Mouse (Mus musculus) neural tube, embryonic 14.5 days (tissue): ENCODE measurements around the gene Clybl. TPM values are rescaled to one million over a fixed set of nuclear protein-coding genes. Genes with fewer than 3 reads are reported as not detected.
A peak's percentile ranks its signal among the peaks of the same experiment; 100 is the strongest.

Source experiments
- ATAC-seq: fragments of 200-750 bp; cut with Nextera tagmentation; 2 replicates; pipeline ENCODE4 v1.8.0; 2017; ENCODE audit warnings: low read depth, mild to moderate bottlenecking, moderate TSS enrichment, moderate library complexity
- H3K27ac ChIP-seq: fragments of 300-500 bp; sonication (generic); 2 replicates; pipeline ENCODE4 v1.5.1; 2014; ENCODE audit warnings: low read depth, mild to moderate bottlenecking, control low read depth, low read length, moderate library complexity, mixed read lengths
- H3K27me3 ChIP-seq: fragments of 300-500 bp; sonication (generic); 2 replicates; pipeline ENCODE4 v1.6.1; 2014; ENCODE audit warnings: low read length; ENCODE audit not compliant: control insufficient read depth, insufficient read depth
- H3K36me3 ChIP-seq: fragments of 300-500 bp; sonication (generic); 2 replicates; pipeline ENCODE4 v1.6.1; 2014; ENCODE audit warnings: low read length, mixed read lengths; ENCODE audit not compliant: control insufficient read depth, insufficient read depth
- H3K4me1 ChIP-seq: fragments of 300-500 bp; sonication (generic); 2 replicates; pipeline ENCODE4 v1.6.1; 2014; ENCODE audit warnings: low read length; ENCODE audit not compliant: control insufficient read depth, insufficient read depth
- H3K4me2 ChIP-seq: fragments of 300-500 bp; sonication (generic); 2 replicates; pipeline ENCODE4 v1.6.1; 2014; ENCODE audit warnings: mild to moderate bottlenecking, low read depth, low read length, control low read depth
- H3K4me3 ChIP-seq: fragments of 300-500 bp; sonication (generic); 2 replicates; pipeline ENCODE4 v1.5.1; 2014; ENCODE audit warnings: low read depth, low read length, control low read depth, mixed read lengths
- H3K9ac ChIP-seq: fragments of 300-500 bp; sonication (generic); replicated peaks from 2 replicates; pipeline ENCODE4 v1.6.1; 2014; ENCODE audit warnings: low read depth, mild to moderate bottlenecking, control low read depth, low read length, mixed read lengths
- H3K9me3 ChIP-seq: fragments of 300-500 bp; sonication (generic); 2 replicates; pipeline ENCODE4 v1.6.1; 2016; ENCODE audit warnings: low read length; ENCODE audit not compliant: control insufficient read depth
- WGBS: fragments of 180-500 bp; shearing (Covaris S2); extraction: QIAGEN DNeasy Blood & Tissue Kit; methylation state at CpG from one replicate; pipeline ENCODE4 v1.1.7; 2014; 5-methylcytosine and 5-hydroxymethylcytosine counted together
- polyA plus RNA-seq: library from polyadenylated mRNA; unstranded; fragments of >200 nt; fragmentation: Nextera tagmentation; extraction: Ambion mirVana; gene quantifications from 2 replicates; pipeline ENCODE4 v1.2.1, GENCODE M21; 2014

Clybl gene
- polyA plus RNA-seq, 1 experiment from 2014 or later, result 9.1 TPM

DNA sequence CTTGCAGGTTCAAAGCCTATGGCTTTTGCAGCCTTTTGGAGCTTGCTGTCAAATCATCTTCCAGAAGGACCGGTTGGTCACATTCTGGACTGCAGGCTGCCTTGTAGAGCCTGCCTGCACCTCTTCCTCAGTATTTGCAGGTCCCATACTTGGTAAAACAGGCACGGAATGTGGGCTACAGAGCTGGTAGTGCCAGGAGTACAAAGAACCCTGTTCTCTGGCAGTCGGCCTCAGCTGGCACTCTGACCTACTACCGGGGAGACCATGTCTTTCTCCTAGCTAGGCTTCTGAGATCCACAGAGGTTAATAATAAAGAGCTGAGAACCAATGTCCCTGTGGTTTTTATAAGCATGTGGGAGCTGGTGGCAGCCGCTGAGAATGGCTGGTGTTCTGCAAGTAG lies 8.4 kb downstream of the Clybl start:
- ATAC-seq, result no peak
- H3K4me1 ChIP-seq, result no peaks in the 10 kb centered on the region
- 75% methylated on average over 5 of the region's 5 CpGs for WGBS

GRCm38 (mm10) chr14:122190527-122190926 lies 9.0 kb downstream of the Clybl start:
- ATAC-seq, result no peak
- no peak overlapping the region for H3K4me3 ChIP-seq
- 27% methylated on average over 2 of the region's 2 CpGs for WGBS
- no peak overlapping the region for H3K4me2 ChIP-seq
- no peak overlapping the region for H3K9ac ChIP-seq
- H3K27me3 ChIP-seq, result 0 out of 2 replicates have a peak, but pooled peaks cover 2% of the 10 kb centered on the region
- no peaks in the 10 kb centered on the region for H3K9me3 ChIP-seq
- no peaks in the 10 kb centered on the region for H3K36me3 ChIP-seq
- H3K27ac ChIP-seq, result no peak overlapping the region
- H3K4me1 ChIP-seq, result no peaks in the 10 kb centered on the region

More for the DNA sequence above, 8.4 kb downstream of the Clybl start:
- H3K36me3 ChIP-seq, result no peaks in the 10 kb centered on the region
- H3K9me3 ChIP-seq, result no peaks in the 10 kb centered on the region
- H3K4me3 ChIP-seq, result no peak overlapping the region
- H3K9ac ChIP-seq, result no peak overlapping the region
- 0 out of 2 replicates have a peak, but pooled peaks cover 2% of the 10 kb centered on the region for H3K27me3 ChIP-seq
- no peak overlapping the region for H3K27ac ChIP-seq
- H3K4me2 ChIP-seq, result no peak overlapping the region

DNA sequence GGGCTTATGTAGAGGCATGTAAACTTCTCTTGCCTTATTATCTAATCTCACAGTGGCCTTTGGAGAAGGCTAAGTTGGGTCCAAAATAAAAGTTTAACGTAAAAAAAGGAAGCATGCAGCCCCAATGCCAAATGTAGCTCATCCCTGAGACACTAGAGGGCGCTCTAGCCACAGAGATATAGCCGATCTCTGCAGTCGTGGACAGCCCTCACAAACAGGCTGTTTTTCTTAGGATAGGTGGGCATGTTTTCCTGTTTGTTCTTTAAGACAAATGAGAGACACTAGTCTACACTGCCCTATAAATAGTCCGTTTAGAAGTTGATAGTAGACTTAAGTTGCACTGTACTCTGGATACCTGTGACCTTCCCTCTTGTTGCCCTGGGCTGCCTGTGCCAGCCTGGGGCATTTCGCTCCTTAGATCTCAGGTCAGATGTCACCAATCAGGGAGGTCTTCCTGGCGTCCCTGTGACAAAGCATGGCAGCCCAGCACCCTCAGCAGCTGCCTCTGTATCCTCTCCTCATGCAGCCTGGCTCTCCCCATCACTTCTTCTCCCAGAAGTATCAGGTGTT lies 9.5 kb downstream of the Clybl start:
- ATAC-seq, result peak; percentile 72; the same call in 1 of the 2 replicates
- Histone ChIP-seq H3K36me3 (no peaks in the 10 kb centered on the region), H3K9me3 (no peaks in the 10 kb centered on the region), H3K27me3 (0 out of 2 replicates have a peak, but pooled peaks cover 2% of the 10 kb centered on the region), H3K4me3 (no peak overlapping the region), H3K9ac (no peak overlapping the region), H3K4me2 (no peak overlapping the region), H3K27ac (no peak overlapping the region), H3K4me1 (no peaks in the 10 kb centered on the region)
- 17% methylated on average over 7 of the region's 7 CpGs for WGBS

DNA sequence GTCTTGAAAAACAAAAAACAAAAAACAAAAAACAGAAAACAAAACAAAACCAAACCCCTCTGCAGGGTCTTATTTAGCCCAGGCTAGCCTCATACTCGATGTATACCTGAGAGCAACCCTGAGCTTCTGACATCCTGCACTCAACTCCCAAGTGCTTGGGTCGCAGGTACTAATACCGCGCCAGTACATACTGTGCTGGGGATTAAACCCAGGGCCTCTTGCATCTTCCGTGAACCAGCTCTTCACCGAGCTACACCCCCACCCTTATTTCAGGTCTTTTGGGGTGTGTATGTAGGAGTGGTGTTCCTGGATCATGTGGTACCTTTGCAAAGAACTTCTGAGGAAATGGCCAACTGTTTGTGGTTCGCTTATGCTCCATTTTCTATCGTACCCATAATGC lies 13.1 kb downstream of the Clybl start:
- Histone ChIP-seq H3K9ac (no peak overlapping the region), H3K4me3 (no peak overlapping the region), H3K36me3 (no peaks in the 10 kb centered on the region), H3K4me1 (no peaks in the 10 kb centered on the region), H3K27ac (no peak overlapping the region), H3K9me3 (no peaks in the 10 kb centered on the region), H3K27me3 (0 out of 2 replicates have a peak, but pooled peaks cover 2% of the 10 kb centered on the region), H3K4me2 (no peak overlapping the region)
- 97% methylated on average over 8 of the region's 8 CpGs for WGBS
- ATAC-seq, result no peak

GRCm38 (mm10) chr14:122196851-122197250 lies 15.3 kb downstream of the Clybl start:
- Histone ChIP-seq H3K36me3 (no peaks in the 10 kb centered on the region), H3K27me3 (no peaks in the 10 kb centered on the region), H3K9ac (no peak overlapping the region), H3K4me3 (no peak overlapping the region), H3K4me1 (no peaks in the 10 kb centered on the region), H3K27ac (no peak overlapping the region), H3K4me2 (no peak overlapping the region), H3K9me3 (no peaks in the 10 kb centered on the region)
- 87% methylated on average over 6 of the region's 6 CpGs for WGBS
- ATAC-seq, result no peak

- H3K4me3 ChIP-seq, result no peak overlapping the region
- H3K27ac ChIP-seq, result no peak overlapping the region
- H3K9me3 ChIP-seq, result no peaks in the 10 kb centered on the region
- no peak overlapping the region for H3K9ac ChIP-seq
- H3K4me1 ChIP-seq, result no peaks in the 10 kb centered on the region
- H3K36me3 ChIP-seq, result no peaks in the 10 kb centered on the region
- WGBS, result 86% methylated on average over 14 of the region's 14 CpGs
- no peak overlapping the region for H3K4me2 ChIP-seq
- H3K27me3 ChIP-seq, result no peaks in the 10 kb centered on the region
- ATAC-seq, result no peak
Observed at GRCm38 (mm10) chr14:122200247-122200885, 18.9 kb downstream of the Clybl start.

DNA sequence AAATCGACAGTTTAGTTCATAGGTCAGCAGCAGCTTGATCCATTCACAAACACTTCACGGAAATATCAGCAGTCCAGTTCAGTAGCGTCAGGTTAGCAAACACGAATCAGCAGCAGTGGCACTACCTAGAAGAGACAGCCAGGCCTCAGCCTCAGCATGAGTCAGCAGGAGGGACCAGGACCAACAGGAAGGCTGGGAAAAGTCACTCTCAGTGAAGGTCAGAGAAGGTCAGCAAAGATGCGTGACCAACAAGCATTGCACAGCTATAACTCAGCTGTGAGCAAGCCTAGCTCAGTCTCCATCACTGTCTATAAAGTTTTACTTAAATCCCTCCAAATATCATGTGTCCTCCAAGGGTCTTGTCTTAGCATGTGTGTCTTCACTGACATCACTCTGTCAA lies 27.7 kb downstream of the Clybl start:
- H3K4me2 ChIP-seq, result no peak overlapping the region
- H3K9ac ChIP-seq, result no peak overlapping the region
- 82% methylated on average over 5 of the region's 5 CpGs for WGBS
- H3K4me3 ChIP-seq, result no peak overlapping the region
- H3K27me3 ChIP-seq, result no peaks in the 10 kb centered on the region
- no peaks in the 10 kb centered on the region for H3K9me3 ChIP-seq
- H3K4me1 ChIP-seq, result no peaks in the 10 kb centered on the region
- H3K36me3 ChIP-seq, result no peaks in the 10 kb centered on the region
- no peak for ATAC-seq
- no peak overlapping the region for H3K27ac ChIP-seq

GRCm38 (mm10) chr14:122213590-122213989 lies 32.1 kb downstream of the Clybl start:
- Histone ChIP-seq H3K4me2 (no peak overlapping the region), H3K4me3 (no peak overlapping the region), H3K27ac (no peak overlapping the region), H3K36me3 (no peaks in the 10 kb centered on the region), H3K4me1 (no peaks in the 10 kb centered on the region), H3K9ac (no peak overlapping the region), H3K9me3 (no peaks in the 10 kb centered on the region), H3K27me3 (no peaks in the 10 kb centered on the region)
- 76% methylated on average over 8 of the region's 8 CpGs for WGBS
- no peak for ATAC-seq

DNA sequence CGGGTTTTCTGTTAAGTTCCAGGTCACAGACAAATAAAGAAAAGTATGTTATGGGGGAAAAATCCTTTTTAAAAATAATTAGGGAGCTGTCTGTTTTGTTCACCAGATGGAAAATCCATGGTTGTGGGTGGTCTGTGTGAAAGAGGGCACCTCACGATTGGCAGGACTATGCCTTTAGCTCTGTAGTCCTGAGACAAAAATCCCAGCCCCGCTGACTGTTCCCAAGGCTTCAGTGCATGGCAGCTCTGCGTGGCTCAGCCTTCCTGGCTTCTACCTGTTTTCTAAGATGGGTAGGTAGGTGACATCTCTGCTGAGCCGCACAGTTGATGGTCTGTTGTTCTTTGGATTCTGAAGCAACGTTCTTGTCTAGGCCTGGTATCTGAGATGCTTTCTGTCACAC lies 32.6 kb downstream of the Clybl start:
- H3K9me3 ChIP-seq, result no peaks in the 10 kb centered on the region
- no peaks in the 10 kb centered on the region for H3K4me1 ChIP-seq
- no peak overlapping the region for H3K9ac ChIP-seq
- no peaks in the 10 kb centered on the region for H3K36me3 ChIP-seq
- H3K27me3 ChIP-seq, result no peaks in the 10 kb centered on the region
- H3K27ac ChIP-seq, result no peak overlapping the region
- WGBS, result 94% methylated on average over 6 of the region's 6 CpGs
- no peak overlapping the region for H3K4me3 ChIP-seq
- ATAC-seq, result no peak
- no peak overlapping the region for H3K4me2 ChIP-seq
